Mouse (Mus musculus) Patski (cell line): ENCODE data around the gene Lcn4. TPM values are rescaled to one million over a fixed set of nuclear protein-coding genes. Genes with fewer than 3 reads are reported as not detected.

Source experiments
- ATAC-seq: fragments of 100-300 bp; one replicate; pipeline ENCODE4 v1.8.0; 2021
- CTCF ChIA-PET: fragments of 350-600 bp; sonication (Branson Sonifier 250); formaldehyde crosslinking; loops from one replicate; lab custom pipeline; 2022; ENCODE audit warnings: inconsistent platforms; lab: Charles Lee
- POLR2A ChIA-PET: fragments of 350-600 bp; sonication (Branson Sonifier 250); formaldehyde crosslinking; loops from one replicate; lab custom pipeline; 2022; ENCODE audit warnings: antibody characterized with exemption, inconsistent platforms; lab: Charles Lee
- DNase-seq: peaks from one replicate; pipeline ENCODE4 v3.0.0-alpha.2; 2011; ENCODE audit warnings: low read depth, low spot score
- H3K27me3 ChIP-seq: fragments of 371-371 bp; one replicate; pipeline ENCODE4 v1.5.1; 2021
- CTCF ChIP-seq: fragments of 100-300 bp; IDR thresholded peaks from one replicate; pipeline ENCODE4 v1.5.1; 2021
- in situ Hi-C: fragments of 300-500 bp; cut with MboI; formaldehyde crosslinking; loops from 3 replicates; pipeline ENCODE4 v1.11.1; 2018; ENCODE audit warnings: low pct_unique_long_range_greater_than_20kb, mixed read lengths
- polyA plus RNA-seq: library from polyadenylated mRNA; unstranded; gene quantifications from one replicate; pipeline ENCODE4 v1.2.3, GENCODE M21; 2021

Lcn4 gene
- polyA plus RNA-seq, 1 experiment from 2014 or later: not detected

GRCm38 (mm10) chr2:26622984-26623383, 48.1 kb downstream of the Lcn4 start:
- DNase-seq (no peak), ATAC-seq (no peak)
- no peaks in the 10 kb centered on the region for H3K27me3 ChIP-seq
- ChIA-PET POLR2A (no interaction called here), CTCF (no interaction called here)
- TF ChIP-seq CTCF: no peak
- in situ Hi-C loops: no loop called here

- no peaks in the 10 kb centered on the region for H3K27me3 ChIP-seq
- ChIA-PET POLR2A (no interaction called here), CTCF (no interaction called here)
- in situ Hi-C loops: no loop called here
- ATAC-seq: no peak
- no peak for DNase-seq
- TF ChIP-seq CTCF: no peak
These were observed 49.8 kb downstream of the Lcn4 start for GRCm38 (mm10) chr2:26621246-26621645.

- in situ Hi-C loops: no loop called here
- DNase-seq: no peak
- no peaks in the 10 kb centered on the region for H3K27me3 ChIP-seq
- ATAC-seq: no peak
- ChIA-PET POLR2A (no interaction called here), CTCF (no interaction called here)
- no peak for TF ChIP-seq CTCF
These were observed 53.2 kb downstream of the Lcn4 start for GRCm38 (mm10) chr2:26617928-26618327.

Other genes starting within 250 kb of the Lcn4 start
- gene Sec16a, start 226.1 kb downstream of the Lcn4 start, polyA plus RNA-seq: 49.4 TPM
- 7.6 TPM for gene Notch1, start 154.6 kb downstream of the Lcn4 start, polyA plus RNA-seq
- 9.4 TPM for gene Egfl7, start 91.3 kb downstream of the Lcn4 start, polyA plus RNA-seq
- gene Gm20532, start 84.6 kb downstream of the Lcn4 start, polyA plus RNA-seq: not detected
- 41.6 TPM for gene Agpat2, start 66.9 kb downstream of the Lcn4 start, polyA plus RNA-seq
- 57.3 TPM for gene Fam69b, start 42.8 kb downstream of the Lcn4 start, polyA plus RNA-seq
- gene Abo, start 193.7 kb upstream of the Lcn4 start, polyA plus RNA-seq: not detected
- 25.2 TPM for gene Surf6, start 231.6 kb upstream of the Lcn4 start, polyA plus RNA-seq
- gene Med22, start 239.4 kb upstream of the Lcn4 start, polyA plus RNA-seq: 47.1 TPM
- gene Rpl7a, start 239.5 kb upstream of the Lcn4 start, polyA plus RNA-seq: 697 TPM
- gene Surf2, start 245.1 kb upstream of the Lcn4 start, polyA plus RNA-seq: 52.0 TPM
- gene Surf1, start 245.2 kb upstream of the Lcn4 start, polyA plus RNA-seq: 72.2 TPM